Mouse (Mus musculus) ES-E14 (cell line): ENCODE data around the gene Myo3b.

ENCODE experiments used
- CHD2 ChIP-seq: IDR thresholded peaks from 2 replicates; pipeline ENCODE4 v1.6.1; 2014; ENCODE audit warnings: mild to moderate bottlenecking, low read depth, low read length, inconsistent platforms
- HCFC1 ChIP-seq: IDR thresholded peaks from 2 replicates; pipeline ENCODE4 v1.6.1; 2012; ENCODE audit warnings: low read length, inconsistent platforms, borderline replicate concordance; ENCODE audit not compliant: insufficient read depth
- MAFK ChIP-seq: IDR thresholded peaks from 2 replicates; pipeline ENCODE4 v1.6.1; 2014; ENCODE audit warnings: mild to moderate bottlenecking, low read depth, low read length, inconsistent platforms; ENCODE audit not compliant: insufficient read depth
- ZC3H11A ChIP-seq: IDR thresholded peaks from 2 replicates; pipeline ENCODE4 v1.6.1; 2012; ENCODE audit warnings: low read depth, mild to moderate bottlenecking, inconsistent platforms, low read length, borderline replicate concordance
- ZNF384 ChIP-seq: IDR thresholded peaks from 2 replicates; pipeline ENCODE4 v1.6.1; 2012; ENCODE audit warnings: low read depth, low read length, inconsistent platforms

- TF ChIP-seq ZNF384 = no peak
- no peak for TF ChIP-seq ZC3H11A
- TF ChIP-seq MAFK = no peak
- no peak for TF ChIP-seq HCFC1
- TF ChIP-seq CHD2 = no peak
These were observed 163.7 kb downstream of the Myo3b start for GRCm38 (mm10) chr2:70202578-70203167.
